Mouse (Mus musculus) erythroid progenitor cell, adult 5-6 weeks (primary cell): ENCODE results near the gene Cse1l. TPM values are rescaled to one million over a fixed set of nuclear protein-coding genes. Genes with fewer than 3 reads are reported as not detected.

ENCODE experiments used
- ATAC-seq: replicated peaks from 2 replicates; pipeline ENCODE4 v1.8.0; 2016; ENCODE audit warnings: moderate number of reproducible peaks, mild to moderate bottlenecking, moderate TSS enrichment, inconsistent platforms; ENCODE audit not compliant: poor library complexity, low FRiP score, severe bottlenecking
- total RNA-seq, 2 experiments: library from RNA; stranded (forward) in 1 of 2; stranded (reverse) in 1 of 2; fragments of 150-400 nt in 1 of 2; fragments of 186-747, 209-891 nt in 1 of 2; gene quantifications; 2 replicates each; pipeline versions ENCODE4 v1.2.3 to v1.2.4; 2015 to 2017; ENCODE audit warnings: low replicate concordance in 2 of 2

Gene Cse1l
- 65.6 and 96.4 TPM in 2 replicates for total RNA-seq (2015; ENCODE audit: low replicate concordance)
- 121 and 143 TPM in 2 replicates for total RNA-seq (2017; ENCODE audit: low replicate concordance)

DNA sequence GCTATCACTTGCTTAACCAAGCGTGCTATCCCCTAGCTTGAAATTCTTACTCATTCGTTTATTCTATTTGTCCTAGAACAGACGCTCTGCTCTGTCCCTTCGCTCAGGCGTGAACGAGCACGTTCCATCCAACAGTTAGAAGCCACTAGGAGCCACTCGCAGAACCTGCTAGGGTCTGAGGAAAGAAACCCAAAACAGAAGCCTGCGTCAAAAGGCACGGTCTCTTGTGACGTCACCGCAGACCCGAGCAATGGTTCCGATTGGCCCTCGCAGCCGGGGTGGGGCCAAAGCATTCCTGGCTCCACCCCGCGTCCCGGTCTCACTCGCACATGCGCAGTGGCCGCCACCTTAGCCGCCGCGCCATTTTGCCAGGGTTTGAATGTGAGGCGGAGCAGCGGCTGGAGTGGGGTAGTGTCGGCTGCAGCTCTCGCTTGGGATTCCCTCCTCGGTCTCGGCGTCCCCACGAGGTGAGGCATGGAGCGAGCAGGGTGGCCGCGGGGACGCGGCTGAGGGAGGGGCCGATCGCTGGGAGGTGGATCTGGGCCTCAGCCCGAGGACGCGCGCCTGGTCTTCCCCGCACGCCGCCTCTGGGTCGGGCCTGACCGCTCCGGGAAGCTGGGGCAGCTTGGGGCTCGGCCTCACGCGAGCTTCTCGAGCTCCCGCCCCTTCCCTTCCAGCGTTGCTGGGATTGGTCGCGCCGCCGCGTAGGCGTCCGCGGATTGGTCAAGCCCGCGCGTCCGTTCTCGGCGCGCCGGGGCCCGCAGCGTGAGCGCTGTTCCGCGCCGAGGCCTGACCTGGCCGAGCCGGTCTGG, at the start of gene Cse1l:
Cse1l (plus strand) TSS at position 330 of the 812 bp plus-strand sequence.
- ATAC-seq: peak; percentile 87

DNA sequence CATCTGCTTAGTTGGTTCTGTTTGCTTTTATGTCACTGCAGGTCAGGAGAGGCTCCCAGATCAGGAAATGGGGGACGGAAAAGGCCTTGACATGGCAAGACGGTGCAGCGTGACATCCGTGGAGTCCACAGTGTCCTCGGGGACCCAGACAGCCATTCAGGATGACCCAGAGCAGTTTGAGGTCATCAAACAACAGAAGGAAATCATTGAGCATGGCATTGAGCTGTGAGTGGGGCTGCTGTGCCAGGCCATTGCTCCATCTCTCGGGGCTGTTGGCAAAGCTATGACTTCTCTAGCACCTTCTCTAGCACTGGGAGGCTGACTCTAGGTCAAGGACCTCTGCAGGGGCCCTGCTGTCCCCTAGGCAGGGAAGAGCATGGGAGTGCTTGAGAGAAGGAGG, 49.5 kb upstream of the Cse1l start:
- no peak for ATAC-seq

DNA sequence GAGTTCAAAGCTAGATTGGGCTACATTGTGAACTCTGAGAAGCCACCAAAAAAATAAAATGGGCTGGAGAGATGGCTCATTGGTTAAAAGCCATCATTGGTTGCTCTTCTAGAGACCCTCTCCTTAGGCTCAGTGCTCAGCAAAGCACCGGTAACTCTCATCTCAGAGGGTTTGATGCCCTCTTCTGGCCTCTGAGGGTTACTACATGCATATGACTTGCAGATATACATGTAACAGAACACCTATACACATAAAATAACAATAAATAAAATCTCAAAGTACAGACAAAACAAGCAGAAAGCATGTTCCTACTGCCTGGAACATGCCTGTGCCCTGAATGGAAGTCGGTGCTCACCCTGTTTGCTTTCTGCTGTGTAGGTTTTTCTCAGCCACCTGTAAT, 48.7 kb upstream of the Cse1l start:
- no peak for ATAC-seq

DNA sequence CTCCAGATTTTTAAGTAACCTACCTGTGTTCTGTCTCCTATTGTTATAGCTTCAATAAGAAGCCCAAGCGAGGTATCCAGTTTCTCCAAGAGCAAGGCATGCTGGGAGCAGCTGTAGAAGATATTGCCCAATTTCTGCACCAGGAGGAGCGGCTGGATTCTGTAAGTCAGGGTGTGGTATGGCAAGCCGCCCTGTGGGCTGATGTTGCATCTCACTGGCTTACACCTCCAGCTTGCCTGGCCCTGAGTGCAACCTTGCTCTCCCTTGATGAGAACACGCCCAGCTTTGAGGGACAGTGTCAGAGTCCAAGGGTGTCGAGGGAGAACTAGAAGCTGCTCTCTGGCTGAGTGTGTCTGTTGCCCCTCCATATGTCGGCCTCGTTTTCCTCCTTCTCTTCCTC, 46.6 kb upstream of the Cse1l start:
- ATAC-seq: no peak

DNA sequence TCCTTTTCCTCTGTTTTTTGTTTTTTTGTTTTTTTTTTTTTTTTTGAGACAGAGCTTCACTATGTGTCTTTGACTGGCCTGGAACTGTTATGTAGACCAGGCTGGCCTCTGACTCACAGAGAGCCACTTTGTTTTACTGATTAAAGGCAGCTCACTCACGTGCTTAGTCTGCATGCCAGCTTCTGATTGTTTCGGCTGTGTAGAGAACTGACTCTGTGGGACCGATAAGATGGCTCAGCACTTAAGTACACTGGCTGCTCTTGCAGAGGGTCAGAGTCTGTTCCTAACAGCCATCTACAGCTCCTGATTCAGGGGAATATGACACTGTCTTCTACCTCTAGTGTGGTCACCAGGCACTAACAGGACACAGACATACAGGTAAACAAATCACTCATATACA, 43.3 kb upstream of the Cse1l start:
- ATAC-seq: no peak

DNA sequence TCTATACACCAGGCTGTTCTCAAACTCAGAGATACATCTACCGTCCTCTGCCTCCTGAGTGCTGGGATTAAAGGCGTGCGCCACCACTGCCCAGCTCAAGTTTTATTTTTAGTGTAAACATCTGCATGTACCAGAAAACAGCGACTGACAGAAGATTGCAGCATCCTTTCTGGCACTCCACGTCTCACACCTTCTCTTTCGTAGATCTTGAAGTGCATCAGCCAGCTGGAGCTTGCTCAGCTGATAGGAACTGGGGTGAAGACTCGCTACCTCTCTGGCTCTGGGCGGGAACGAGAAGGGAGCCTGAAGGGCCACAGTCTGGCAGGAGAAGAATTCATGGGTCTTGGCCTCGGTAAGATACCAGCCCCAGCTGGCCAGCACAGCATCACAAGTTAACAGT, 40.4 kb upstream of the Cse1l start:
- no peak for ATAC-seq

DNA sequence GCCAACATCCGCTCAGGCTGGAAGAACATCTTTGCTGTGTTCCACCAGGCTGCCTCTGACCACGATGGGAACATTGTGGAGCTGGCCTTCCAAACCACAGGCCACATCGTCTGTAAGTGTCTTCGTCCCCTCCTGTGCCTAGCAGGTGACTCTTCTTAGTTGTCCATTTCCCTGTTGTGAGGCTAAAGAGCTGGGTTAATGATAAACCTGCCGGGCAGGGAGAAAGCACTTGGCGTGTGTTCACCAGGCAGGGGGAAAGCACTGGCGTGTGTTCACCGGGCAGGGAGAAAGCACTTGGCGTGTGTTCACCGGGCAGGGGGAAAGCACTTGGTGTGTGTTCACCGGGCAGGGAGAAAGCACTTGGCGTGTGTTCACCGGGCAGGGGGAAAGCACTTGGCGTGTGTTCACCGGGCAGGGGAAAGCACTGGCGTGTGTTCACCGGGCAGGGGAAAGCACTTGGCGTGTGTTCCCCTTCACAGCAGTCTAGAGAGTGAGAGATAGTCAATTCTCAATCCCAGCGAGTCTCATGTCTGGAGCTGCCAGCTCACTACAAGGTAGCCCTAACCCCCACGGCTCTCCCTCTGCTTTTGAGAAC, 35.5 kb upstream of the Cse1l start:
- no peak for ATAC-seq

DNA sequence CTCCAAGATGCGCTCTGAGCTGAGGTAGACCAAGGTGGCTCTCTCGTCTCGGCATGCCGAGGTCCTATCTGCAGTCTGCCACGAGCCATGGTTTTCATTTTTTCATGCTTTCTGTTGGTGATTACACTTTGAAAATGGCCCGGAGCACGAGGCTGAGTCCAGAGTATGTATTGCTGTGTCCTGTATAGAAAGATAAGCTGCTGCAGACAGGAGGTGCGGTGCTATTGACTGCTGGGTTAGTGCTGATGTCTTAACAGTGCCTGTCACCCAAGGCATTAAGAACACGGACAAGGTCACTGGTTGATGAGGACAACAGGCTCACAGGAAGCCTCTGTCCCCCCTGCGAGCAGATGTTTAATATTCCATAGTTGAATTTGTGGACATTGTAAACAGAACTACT, 34.9 kb upstream of the Cse1l start:
- no peak for ATAC-seq

DNA sequence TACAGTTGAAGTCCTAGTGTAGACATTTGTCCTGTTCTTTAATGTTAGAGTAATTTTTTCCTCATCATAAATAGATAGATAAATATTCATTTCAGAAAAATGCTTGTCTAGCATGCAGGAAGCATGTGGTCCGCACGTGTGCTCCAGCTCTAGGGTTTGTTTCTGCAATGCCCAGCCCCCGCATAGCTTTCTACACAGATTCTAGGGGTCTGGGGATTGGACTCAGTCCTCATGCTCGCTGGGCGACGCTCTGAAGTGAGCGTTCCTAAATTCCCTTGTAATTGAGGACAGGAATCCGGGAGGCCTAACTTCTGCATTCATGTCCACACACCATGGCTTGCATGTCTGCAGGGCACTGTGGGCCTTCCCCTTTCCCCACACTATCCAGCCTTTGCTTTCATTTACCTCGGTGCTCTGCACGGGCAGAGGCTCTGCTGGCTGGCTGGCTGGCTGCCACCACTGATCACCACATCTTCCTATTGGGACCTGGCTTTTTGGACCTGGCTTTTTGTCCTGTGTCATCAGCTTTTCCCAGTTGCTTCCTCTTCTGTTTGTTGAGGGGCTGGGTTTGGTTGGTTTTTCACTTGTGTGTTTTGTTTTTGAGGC, 31.1 kb upstream of the Cse1l start:
- no peak for ATAC-seq

DNA sequence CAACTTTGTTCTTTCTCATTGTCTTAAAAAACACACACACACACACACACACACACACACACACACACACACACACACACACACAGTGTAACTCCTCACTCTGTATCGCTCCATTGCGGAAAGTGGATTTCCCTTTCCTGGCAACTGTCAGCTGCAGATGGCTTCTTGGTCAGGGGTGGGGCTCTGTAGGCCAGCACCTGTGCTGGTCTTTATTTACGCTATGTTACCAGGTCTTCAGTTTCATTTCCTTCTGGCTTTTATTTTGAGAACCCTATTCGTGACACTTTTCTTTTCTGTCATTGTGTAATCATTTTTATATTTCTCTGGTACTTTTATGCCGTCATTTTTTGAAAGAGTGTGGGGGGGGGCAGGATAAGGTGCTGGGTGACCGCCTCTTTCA, 30.3 kb upstream of the Cse1l start:
- ATAC-seq: no peak

DNA sequence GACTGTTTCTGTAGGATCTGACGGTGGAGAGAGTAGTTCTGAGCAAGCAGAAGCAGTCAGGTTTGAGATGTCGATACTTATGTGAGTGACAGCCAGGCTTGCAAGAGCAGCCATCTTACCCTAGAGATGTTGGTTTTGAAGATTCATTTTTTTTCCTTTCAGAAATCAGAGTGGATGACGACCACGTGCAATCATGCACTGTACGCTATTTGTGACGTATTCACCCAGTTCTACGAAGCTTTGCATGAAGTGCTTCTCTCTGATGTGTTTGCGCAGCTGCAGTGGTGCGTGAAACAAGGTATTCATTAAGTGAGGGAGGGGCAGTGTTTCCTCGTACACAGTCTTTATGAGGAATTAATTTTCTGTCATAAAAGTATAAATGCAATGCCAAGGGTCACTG, 29.5 kb upstream of the Cse1l start:
- no peak for ATAC-seq

DNA sequence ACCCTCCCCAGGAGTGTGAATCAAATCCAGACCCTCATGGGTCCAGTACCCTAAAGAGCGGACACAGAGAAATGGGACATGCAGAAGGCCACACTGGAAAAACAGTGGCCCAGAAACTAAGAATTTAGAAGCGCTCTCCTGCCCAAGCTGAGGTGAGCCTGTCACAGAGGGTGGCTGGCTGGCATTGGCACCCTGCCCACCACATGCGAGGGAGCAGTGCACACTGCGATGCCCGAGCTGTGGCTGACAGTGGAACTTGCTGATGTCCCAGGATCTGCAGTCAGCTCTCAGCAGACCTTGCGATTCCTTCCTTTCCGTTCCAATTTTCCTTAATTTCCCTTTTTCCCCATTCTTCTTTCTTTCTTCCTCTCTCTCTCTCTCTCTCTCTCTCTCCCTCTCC, 20.8 kb upstream of the Cse1l start:
- ATAC-seq: no peak

DNA sequence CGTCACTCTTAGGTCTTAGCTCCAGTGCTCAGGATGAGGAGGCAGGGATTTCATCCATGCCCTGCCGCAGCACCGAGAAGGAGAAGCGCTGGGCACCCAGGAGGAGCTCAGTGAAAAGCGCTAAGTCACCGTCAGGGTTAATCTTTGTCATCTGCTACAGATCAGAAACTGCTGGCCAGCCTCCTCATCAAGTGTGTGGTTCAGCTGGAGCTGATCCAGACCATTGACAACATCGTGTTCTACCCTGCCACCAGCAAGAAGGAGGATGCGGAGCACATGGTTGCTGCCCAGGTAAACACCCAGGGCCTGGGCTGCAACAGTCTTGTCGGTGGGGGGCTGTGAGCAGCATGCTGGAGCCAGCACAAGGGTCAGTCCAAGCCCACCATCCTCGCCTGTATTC, 20.2 kb upstream of the Cse1l start:
- no peak for ATAC-seq

DNA sequence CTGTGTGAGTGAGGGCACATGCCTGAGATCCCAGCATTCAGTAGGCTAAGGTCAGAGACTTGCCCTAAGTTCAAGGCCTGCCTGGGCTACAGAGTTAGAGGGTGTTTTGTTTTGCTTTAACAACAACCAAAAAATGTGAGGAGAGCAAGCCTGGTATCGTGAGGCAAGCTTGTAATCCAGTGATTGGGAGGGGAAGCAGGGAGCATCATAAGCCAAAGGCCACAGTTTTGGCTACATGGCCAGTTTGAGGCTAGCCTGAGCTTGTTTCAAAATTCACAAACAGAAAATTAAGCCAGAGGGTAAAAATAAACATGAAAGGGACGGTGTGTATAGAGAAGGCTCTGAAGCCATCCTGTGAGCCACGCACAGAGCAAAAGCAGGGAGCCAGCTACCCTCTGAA, 19.6 kb upstream of the Cse1l start:
- no peak for ATAC-seq

DNA sequence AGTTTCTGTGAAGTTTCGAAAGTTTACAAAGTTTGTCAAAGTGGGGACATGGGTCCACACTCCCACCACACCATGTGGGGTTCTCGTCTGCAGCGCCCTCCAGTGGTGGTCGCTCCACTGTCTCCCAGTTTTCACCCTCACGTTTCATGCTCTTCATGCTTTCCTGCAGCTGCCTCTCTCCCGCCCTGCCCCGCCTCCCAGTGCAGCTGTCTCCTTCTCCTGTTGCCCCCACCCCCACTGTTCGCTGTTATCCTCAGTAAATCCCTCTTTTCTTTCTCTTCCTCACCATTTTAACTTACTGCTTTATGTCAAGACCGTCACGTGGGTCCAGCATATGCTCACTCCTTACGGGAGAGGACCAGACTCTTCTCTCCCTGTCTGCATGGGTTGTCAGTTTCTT, 18.0 kb upstream of the Cse1l start:
- ATAC-seq: no peak

DNA sequence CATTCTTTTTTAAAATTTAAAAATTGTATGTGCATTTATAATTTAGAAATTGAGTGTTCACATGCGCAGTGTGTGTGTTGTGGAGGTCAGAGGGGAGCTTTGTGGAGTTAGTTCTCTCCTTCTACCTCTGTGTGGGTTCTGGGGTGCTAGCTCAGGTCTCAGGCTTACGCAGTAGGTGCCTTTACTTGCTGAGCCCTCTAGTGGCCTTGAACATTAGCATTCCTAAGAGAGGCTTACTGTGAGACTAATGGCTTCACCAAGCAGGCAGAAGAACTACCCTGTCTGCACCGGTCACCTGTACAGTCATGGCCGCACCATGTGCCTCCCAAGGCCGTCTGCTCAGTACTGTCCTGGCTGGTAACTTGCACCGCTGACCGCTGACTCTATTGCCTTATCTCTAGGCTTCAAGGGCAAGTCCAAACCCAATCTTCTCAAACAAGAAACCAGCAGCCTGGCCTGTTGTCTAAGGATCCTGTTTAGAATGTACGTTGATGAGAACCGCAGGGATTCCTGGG, 14.4 kb upstream of the Cse1l start:
- no peak for ATAC-seq

DNA sequence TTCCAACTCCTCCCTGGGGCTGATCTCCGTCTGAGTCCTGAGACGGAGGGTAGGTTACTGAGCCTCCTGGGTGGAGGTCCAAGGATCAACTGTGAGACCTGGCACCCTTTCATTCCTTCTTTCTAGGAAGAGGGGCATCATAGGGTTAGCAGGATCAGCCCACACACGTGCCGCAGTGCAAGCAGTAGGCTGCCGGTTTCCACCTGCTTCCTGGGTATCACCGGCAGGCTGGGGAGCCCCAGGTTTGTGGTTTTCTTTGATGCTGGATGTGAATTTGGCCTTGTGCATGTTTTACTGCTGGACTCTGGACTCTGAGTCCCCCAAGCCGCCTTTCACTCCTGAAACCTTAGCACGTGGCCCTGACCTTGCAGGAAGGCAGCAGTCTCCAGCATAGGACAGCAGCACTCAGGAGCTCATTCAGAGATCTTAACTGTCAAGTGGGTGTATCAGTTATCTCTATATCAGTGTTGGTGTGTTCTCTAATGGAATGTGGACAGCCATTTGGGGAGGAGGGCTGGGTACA, 13.6 kb upstream of the Cse1l start:
- ATAC-seq: no peak

DNA sequence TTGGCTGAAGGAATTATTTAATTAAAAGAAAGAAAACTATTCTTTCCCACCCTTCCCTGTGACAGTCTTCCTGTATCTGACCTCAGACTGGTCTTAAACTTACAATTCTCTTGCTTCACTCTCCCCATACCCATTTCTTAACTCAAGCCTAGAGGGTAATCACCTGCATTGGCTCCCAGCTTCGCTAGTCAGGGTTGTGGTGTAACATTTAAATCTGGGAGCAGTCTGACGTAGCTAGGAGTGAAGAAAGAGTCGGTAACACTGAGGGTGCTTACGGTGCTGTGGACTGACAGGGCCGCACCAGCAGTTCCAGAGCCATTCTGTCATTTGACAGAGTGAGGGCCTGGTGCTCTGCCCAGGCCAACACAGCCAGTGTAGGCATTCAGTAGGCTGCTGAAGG, 12.8 kb upstream of the Cse1l start:
- no peak; the same call in 1 of the 2 replicates for ATAC-seq

DNA sequence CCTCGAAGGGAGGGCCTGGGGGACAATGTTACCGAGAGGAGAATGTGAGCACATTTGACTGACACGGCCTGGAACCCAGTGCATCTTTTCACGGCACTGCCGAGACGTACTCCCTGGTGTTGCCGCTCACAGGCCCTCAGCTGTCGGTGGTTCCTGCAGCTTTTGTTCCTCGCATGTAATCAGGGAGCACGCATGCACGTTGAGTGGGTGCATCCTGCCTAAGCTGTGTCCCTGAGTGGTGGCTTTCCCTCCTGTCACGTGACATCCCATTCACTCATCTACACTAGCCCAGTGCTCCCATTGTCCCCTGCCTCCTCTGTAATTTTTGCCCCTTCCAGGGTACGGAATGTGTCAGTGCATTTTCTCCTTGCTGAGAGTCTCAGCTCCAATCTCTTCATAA, 9.5 kb upstream of the Cse1l start:
- ATAC-seq: no peak

DNA sequence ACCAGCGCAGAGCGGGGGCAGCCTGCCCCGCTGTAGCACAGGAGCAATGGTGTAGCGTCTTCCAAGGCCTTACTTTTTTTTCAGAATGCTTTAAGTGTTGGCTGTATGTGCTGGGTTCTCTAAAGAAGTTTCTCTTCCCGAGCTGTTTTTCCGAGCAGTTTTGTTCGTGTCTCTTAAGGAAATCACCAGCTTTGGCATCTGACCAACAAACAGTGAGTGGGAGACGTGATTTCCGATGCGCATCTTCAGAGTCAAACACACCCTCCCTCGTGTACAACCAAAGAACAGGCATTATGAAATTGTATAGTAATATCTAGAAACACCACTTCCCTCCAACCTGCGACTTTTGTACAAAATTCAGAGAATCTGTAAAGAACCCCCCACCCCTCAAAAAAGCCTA, 8.9 kb upstream of the Cse1l start:
- ATAC-seq: no peak

DNA sequence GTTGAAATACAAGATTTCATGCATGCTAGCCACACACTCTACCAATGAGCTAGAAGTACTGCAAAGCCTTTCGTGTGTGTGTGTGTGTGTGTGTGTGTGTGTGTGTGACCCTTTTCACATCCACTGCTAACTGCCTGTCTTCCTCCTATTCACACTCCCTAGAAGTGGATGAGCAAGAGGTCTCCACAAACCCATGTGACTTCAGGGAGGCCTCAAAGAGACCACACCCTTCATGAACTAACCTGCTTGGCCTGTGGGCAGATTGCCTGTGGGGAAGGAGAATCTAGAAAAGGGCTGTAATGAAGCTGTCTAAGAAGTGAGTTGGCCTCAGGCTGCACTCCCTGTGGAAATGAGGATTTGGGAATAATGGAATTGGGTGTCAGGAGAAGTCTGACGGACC, 6.7 kb upstream of the Cse1l start:
- no peak for ATAC-seq
